Mouse (Mus musculus) liver, postnatal 0 days (tissue): Measurements from ENCODE around the gene Tmem151b.

Experiments
- CTCF ChIP-seq: sonication (generic); IDR thresholded peaks from 2 replicates; pipeline ENCODE4 v1.5.1; 2016; ENCODE audit warnings: antibody characterized with exemption, low read depth
- EP300 ChIP-seq: IDR thresholded peaks from 2 replicates; pipeline ENCODE4 v1.6.1; 2016; ENCODE audit warnings: antibody characterized with exemption, low read depth, mild to moderate bottlenecking

GRCm38 (mm10) chr17:45517135-45517534, 32.3 kb downstream of the Tmem151b start:
- TF ChIP-seq CTCF (no peak), EP300 (no peak)
